Mouse (Mus musculus) spleen, adult 2 months (tissue): ENCODE measurements around the gene Marveld3. TPM values are rescaled to one million over a fixed set of nuclear protein-coding genes. Genes with fewer than 3 reads are reported as not detected.

Experiments used
- DNase-seq, 2 experiments: peaks; one replicate each; pipeline versions ENCODE4 v3.0.0 to v3.0.0-alpha.2; 2012 to 2021; ENCODE audit warnings: low spot score in 2 of 2, low read depth in 1 of 2
- H3K27ac ChIP-seq: fragments of 200-500 bp; 2 replicates; pipeline ENCODE4 v1.5.1; 2012; ENCODE audit warnings: low read length, inconsistent platforms; ENCODE audit not compliant: insufficient read depth
- H3K27me3 ChIP-seq: fragments of 200-500 bp; 2 replicates; pipeline ENCODE4 v1.6.1; 2012; ENCODE audit warnings: mild to moderate bottlenecking, moderate library complexity, low read length, inconsistent platforms; ENCODE audit not compliant: control insufficient read depth, insufficient read depth
- H3K36me3 ChIP-seq: fragments of 200-500 bp; 2 replicates; pipeline ENCODE4 v1.6.1; 2012; ENCODE audit warnings: mild to moderate bottlenecking, low read length, inconsistent platforms; ENCODE audit not compliant: control insufficient read depth, insufficient read depth
- H3K4me1 ChIP-seq: fragments of 200-500 bp; 2 replicates; pipeline ENCODE4 v1.6.1; 2011; ENCODE audit warnings: inconsistent platforms; ENCODE audit not compliant: control insufficient read depth, insufficient read depth, insufficient read length
- H3K4me3 ChIP-seq: fragments of 200-500 bp; 2 replicates; pipeline ENCODE4 v1.5.1; 2011; ENCODE audit warnings: mild to moderate bottlenecking, inconsistent platforms; ENCODE audit not compliant: insufficient read depth, insufficient read length; ENCODE audit errors: extremely low read depth
- CTCF ChIP-seq: fragments of 200-500 bp; IDR thresholded peaks from 2 replicates; pipeline ENCODE4 v1.5.1; 2011; ENCODE audit warnings: mild to moderate bottlenecking, inconsistent platforms; ENCODE audit not compliant: insufficient read depth, insufficient read length, insufficient replicate concordance; ENCODE audit errors: extremely low read depth
- POLR2A ChIP-seq: fragments of 200-500 bp; IDR thresholded peaks from 2 replicates; pipeline ENCODE4 v1.6.1; 2011; ENCODE audit warnings: low read depth, low read length, inconsistent platforms
- WGBS: fragments of 180-500 bp; shearing (Covaris S2); methylation state at CpG from one replicate; pipeline ENCODE4 v1.1.7; 2018; 5-methylcytosine and 5-hydroxymethylcytosine counted together
- polyA plus RNA-seq: library from polyadenylated mRNA; depleted of rRNA; stranded (reverse); fragments of >200 nt; gene quantifications from 2 replicates; pipeline ENCODE4 v1.2.3, GENCODE M21; 2012; rRNA removed

Gene Marveld3
- polyA plus RNA-seq, 1 experiment: 0.11 TPM

DNA sequence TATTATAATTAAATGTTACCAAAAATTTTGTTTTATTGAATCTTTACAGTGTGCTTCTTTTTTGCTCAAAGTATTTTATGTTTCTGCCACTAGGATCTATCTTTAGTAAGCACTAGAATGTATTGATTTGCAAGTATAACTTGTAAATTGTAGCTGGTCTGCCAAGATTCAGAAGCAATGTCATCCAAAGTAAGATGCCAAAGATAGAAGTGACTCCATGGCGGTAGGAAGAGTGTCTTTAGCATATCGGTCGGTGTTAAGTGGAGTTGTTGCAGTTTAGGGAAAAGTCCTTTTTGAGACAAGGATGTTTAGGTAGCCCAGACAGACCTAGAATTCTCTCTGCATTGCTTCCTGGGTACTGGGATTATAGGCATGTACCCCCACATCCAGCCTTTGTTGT lies 55.1 kb downstream of the Marveld3 start:
- H3K36me3 ChIP-seq: peaks cover 2% of the 10 kb centered on the region
- H3K4me1 ChIP-seq: peaks cover 2% of the 10 kb centered on the region; the same call in 1 of the 2 replicates
- TF ChIP-seq CTCF (no peak), POLR2A (no peak)
- H3K27me3 ChIP-seq: no peaks in the 10 kb centered on the region
- no peak for DNase-seq
- 95% methylated on average over 3 of the region's 3 CpGs for WGBS
- no peak overlapping the region for H3K27ac ChIP-seq
- H3K4me3 ChIP-seq: no peak overlapping the region

DNA sequence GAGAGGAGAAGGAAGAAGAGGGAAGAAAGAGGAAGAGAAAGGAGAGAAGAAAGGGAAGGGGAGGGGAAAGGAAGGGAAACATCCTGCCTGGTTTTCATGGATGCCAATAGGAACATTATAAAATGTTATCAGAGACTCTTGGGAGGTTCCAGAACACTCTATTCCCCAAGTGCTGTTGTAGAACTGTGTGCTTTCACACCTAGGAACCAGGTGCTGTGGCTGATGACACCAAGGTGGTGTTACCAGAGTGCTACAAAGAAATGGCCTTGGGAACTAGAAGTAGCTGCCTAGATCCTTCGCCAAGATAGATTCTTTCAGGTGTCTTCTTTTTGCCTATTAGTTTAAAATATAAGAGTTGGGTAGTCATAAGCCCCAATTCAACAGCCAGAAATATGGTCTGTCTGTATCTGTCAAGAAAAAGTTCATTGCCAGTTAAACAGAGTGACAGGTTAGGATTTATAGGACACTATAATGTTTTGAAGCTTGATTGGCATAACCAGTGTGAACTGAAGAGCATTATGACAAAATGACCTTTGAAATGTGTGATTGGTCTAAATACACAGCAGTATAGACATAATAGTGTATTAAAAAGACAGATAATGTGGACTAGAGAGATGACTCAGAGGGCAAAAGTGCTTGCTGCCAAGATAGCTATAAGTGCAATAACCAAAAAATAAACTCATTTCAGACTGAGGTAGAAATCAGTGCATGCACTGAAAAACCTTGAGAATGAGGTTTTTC lies 56.9 kb downstream of the Marveld3 start:
- Histone ChIP-seq H3K4me1 (peaks cover 2% of the 10 kb centered on the region; the same call in 1 of the 2 replicates), H3K27me3 (no peaks in the 10 kb centered on the region), H3K27ac (no peak overlapping the region), H3K4me3 (no peak overlapping the region), H3K36me3 (peaks cover 2% of the 10 kb centered on the region; the same call in 1 of the 2 replicates)
- TF ChIP-seq POLR2A (no peak), CTCF (no peak)
- WGBS: 100% methylated on average over 1 of the region's 1 CpGs
- no peak for DNase-seq

DNA sequence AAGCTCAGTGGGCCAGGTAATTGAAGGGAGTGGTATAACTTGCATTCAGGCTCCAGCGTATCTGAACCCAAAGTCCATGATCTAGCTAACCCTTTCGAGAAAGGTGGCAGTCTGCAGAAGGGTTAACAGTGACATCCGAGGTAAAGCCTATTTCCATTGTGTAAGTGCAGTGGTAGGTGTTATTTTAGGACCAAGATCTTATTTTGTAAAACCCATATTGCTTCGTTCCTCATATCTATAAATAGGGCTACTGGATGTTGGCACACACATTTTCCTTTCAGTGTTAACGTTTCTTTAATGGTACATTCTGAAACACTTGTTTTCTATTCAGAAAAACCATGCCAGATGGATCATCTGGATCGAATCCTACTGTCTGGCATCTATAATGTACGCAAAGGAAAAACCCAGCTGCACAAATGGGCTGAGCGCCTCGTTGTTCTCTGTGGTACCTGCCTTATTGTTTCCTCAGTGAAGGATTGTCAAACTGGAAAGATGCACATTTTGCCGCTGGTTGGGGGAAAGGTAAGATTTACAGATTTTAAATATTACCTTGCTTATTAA lies 58.0 kb downstream of the Marveld3 start:
- no peak for TF ChIP-seq CTCF
- no peak for TF ChIP-seq POLR2A
- 51% methylated on average over 10 of the region's 10 CpGs for whole genome bisulfite sequencing
- H3K36me3 ChIP-seq: no peaks in the 10 kb centered on the region; the same call in 1 of the 2 replicates
- no peak for DNase-seq
- no peaks in the 10 kb centered on the region for H3K4me1 ChIP-seq
- no peaks in the 10 kb centered on the region for H3K27me3 ChIP-seq
- no peak overlapping the region for H3K4me3 ChIP-seq
- no peak overlapping the region for H3K27ac ChIP-seq

DNA sequence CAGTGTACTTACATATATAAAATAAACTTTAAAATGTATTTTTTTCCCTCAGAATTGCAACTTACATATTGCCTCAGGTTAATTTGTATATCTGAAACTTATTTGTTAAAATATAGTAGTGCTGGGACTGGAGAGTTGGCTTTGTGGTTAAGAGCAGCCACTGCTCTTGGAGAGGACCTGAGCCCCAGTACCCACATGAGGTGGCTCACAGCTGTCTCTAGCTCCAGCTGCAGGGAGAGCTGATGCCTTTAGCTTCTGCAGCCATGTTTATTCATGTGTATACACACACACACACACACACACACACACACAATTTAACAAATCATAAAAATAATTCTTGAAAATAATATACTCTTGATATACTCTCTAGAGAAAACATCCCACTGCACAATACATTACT lies 59.6 kb downstream of the Marveld3 start:
- no peak overlapping the region for H3K27ac ChIP-seq
- TF ChIP-seq CTCF (no peak), POLR2A (no peak)
- no peak overlapping the region for H3K4me3 ChIP-seq
- H3K27me3 ChIP-seq: no peaks in the 10 kb centered on the region
- no peaks in the 10 kb centered on the region for H3K4me1 ChIP-seq
- DNase-seq: no peak
- no peaks in the 10 kb centered on the region for H3K36me3 ChIP-seq

Other genes starting within 250 kb of the Marveld3 start
- 7.8 and 20.8 TPM in 2 replicates for gene Atxn1l, start 224.5 kb downstream of the Marveld3 start, polyA plus RNA-seq
- 15.9 and 16.5 TPM in 2 replicates for gene Ap1g1, start 183.6 kb downstream of the Marveld3 start, polyA plus RNA-seq
- 4.1 and 4.7 TPM in 2 replicates for gene Phlpp2, start 93.7 kb downstream of the Marveld3 start, polyA plus RNA-seq
- 0.14 TPM in 1 of 2 replicates, not detected in the other for gene Tat, start 28.2 kb upstream of the Marveld3 start, polyA plus RNA-seq
- gene Chst4, start 77.5 kb upstream of the Marveld3 start, polyA plus RNA-seq: 0.18 and 0.46 TPM in 2 replicates
- gene Zfp612, start 117.5 kb upstream of the Marveld3 start, polyA plus RNA-seq: 0.05 and 0.13 TPM in 2 replicates
- not detected in 2 replicates for gene Gm21964, start 139.0 kb upstream of the Marveld3 start, polyA plus RNA-seq
- not detected in 2 replicates for gene Gm17720, start 140.6 kb upstream of the Marveld3 start, polyA plus RNA-seq
- not detected in 2 replicates for gene Calb2, start 206.0 kb upstream of the Marveld3 start, polyA plus RNA-seq